Mouse (Mus musculus) forebrain, embryonic 15.5 days (tissue): ENCODE measurements at regions not wholly inside any gene's neighbourhood (a gene's known extent, or its start where the extent isn't known, plus 50 kb on each side); places are given as distances from the start of the nearest gene placed in this dataset.

Experiments
- ATAC-seq: fragments of 200-750 bp; cut with Nextera tagmentation; replicated peaks from 2 replicates; pipeline ENCODE4 v1.8.0; 2017; ENCODE audit warnings: mild to moderate bottlenecking, moderate TSS enrichment, moderate library complexity
- H3K27ac ChIP-seq: fragments of 300-500 bp; sonication (generic); replicated peaks from 2 replicates; pipeline ENCODE4 v1.5.1; 2015; ENCODE audit warnings: mild to moderate bottlenecking, inconsistent platforms
- H3K27me3 ChIP-seq: fragments of 300-500 bp; sonication (generic); 2 replicates; pipeline ENCODE4 v1.6.1; 2015; ENCODE audit warnings: inconsistent platforms
- H3K36me3 ChIP-seq: fragments of 300-500 bp; sonication (generic); 2 replicates; pipeline ENCODE4 v1.6.1; 2015; ENCODE audit warnings: mild to moderate bottlenecking, inconsistent platforms
- H3K4me1 ChIP-seq: fragments of 300-500 bp; sonication (generic); 2 replicates; pipeline ENCODE4 v1.6.1; 2015; ENCODE audit warnings: inconsistent platforms
- H3K4me2 ChIP-seq: fragments of 300-500 bp; sonication (generic); replicated peaks from 2 replicates; pipeline ENCODE4 v1.6.1; 2015; ENCODE audit warnings: mild to moderate bottlenecking, inconsistent platforms
- H3K4me3 ChIP-seq: fragments of 300-500 bp; sonication (generic); 2 replicates; pipeline ENCODE4 v1.5.1; 2015; ENCODE audit warnings: mild to moderate bottlenecking, inconsistent platforms
- H3K9ac ChIP-seq: fragments of 300-500 bp; sonication (generic); replicated peaks from 2 replicates; pipeline ENCODE4 v1.6.1; 2015; ENCODE audit warnings: mild to moderate bottlenecking, inconsistent platforms
- H3K9me3 ChIP-seq: fragments of 300-500 bp; sonication (generic); 2 replicates; pipeline ENCODE4 v1.6.1; 2016; ENCODE audit warnings: inconsistent platforms
- WGBS: fragments of 180-500 bp; shearing (Covaris S2); methylation state at CpG from one replicate; pipeline ENCODE4 v1.1.7; 2015; ENCODE audit warnings: mixed read lengths; 5-methylcytosine and 5-hydroxymethylcytosine counted together

- no peaks in the 10 kb centered on the region for H3K9me3 ChIP-seq
- no peak overlapping the region for H3K27ac ChIP-seq
- H3K4me1 ChIP-seq: 0 out of 2 replicates have a peak, but pooled peaks cover 2% of the 10 kb centered on the region
- WGBS: 65% methylated on average over 2 of the region's 2 CpGs
- no peak overlapping the region for H3K4me2 ChIP-seq
- no peak for ATAC-seq
- no peak overlapping the region for H3K4me3 ChIP-seq
- no peaks in the 10 kb centered on the region for H3K27me3 ChIP-seq
- H3K9ac ChIP-seq: no peak overlapping the region
- H3K36me3 ChIP-seq: no peaks in the 10 kb centered on the region
Measured at GRCm38 (mm10) chr9:17396056-17396455, 895.0 kb upstream of the Fat3 start.

GRCm38 (mm10) chr9:17393061-17393460 is 892.0 kb upstream of the Fat3 start:
- Histone ChIP-seq H3K27ac (no peak overlapping the region), H3K27me3 (no peaks in the 10 kb centered on the region), H3K4me3 (no peak overlapping the region), H3K36me3 (no peaks in the 10 kb centered on the region), H3K4me2 (no peak overlapping the region), H3K4me1 (0 out of 2 replicates have a peak, but pooled peaks cover 2% of the 10 kb centered on the region), H3K9me3 (no peaks in the 10 kb centered on the region), H3K9ac (no peak overlapping the region)
- peak; percentile 61; the same call in 1 of the 2 replicates for ATAC-seq
